Mouse (Mus musculus): Measurements from ENCODE around the gene Zbed3.
"Not testable (repeated sequence)": the region's sequence is repeated elsewhere in the genome, so short reads cannot be mapped to it uniquely, and the experiment has no call there.

Gene Zbed3

GRCm38 (mm10) chr13:95332086-95332899 lies 8.9 kb downstream of the Zbed3 start:
- no peak for DNase-seq (ENCODE audit: low spot score in 2 of 2)

GRCm38 (mm10) chr13:95336122-95336677 lies 12.8 kb downstream of the Zbed3 start:
- no peak for DNase-seq (ENCODE audit: low spot score in 2 of 2)

GRCm38 (mm10) chr13:95343470-95343869 lies 20.1 kb downstream of the Zbed3 start:
- DNase-seq (ENCODE audit: low spot score in 2 of 2): no peak

GRCm38 (mm10) chr13:95345869-95346268 lies 22.5 kb downstream of the Zbed3 start:
- DNase-seq (ENCODE audit: low spot score in 2 of 2): no peak

DNA sequence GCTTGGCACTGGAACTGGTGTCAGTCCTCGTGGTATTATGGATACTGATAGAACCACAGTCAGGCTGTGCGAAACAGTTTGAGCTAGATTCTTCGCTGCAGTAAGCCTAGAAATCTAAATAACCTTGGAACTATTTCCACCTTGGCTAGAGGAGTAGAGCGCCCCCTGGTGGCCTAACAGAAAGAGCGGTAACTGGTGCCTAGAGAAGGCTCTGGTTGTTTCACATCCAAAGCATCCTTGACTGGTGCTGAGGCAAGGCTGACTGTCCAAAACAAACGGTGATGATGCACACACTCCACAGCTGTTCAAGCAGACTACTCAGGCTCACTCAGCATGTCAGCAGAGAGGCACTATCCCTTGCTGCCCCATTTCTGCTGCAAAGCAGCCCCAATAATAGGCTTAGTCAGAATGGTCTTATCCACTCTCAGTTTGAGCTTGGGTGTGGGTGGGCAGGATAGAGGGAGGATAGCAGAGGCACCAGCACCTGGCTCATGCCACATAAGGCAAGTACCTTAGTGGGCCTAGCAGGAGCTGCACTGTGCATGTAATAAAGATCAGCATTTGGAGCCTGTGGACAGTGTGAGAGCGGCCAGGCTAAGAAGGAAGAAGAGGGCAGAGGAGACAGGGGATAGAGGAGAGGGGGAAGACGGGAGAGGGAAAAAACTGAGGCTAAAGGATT lies 23.7 kb downstream of the Zbed3 start:
- DNase-seq (ENCODE audit: low spot score in 2 of 2): peak; percentile 47 to 85

DNA sequence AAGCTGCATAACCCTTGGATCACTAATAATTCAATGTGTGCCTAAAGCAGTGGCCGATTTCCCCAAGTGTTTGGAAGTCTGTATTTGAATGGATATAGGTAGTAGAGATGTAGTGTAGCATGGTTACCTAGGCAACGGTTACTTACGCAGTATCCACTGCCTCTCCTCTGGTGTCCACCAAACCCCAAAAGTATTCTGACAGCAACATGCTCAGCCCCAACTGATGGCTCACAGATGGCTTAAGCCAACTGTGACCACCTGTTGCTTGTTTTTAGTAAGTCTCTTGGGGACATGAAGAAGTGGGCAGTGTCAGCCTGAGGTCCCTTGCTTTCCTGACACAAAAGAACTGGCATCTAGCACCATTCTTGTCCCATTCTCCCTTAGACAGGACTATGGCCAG lies 25.1 kb downstream of the Zbed3 start:
- no peak for DNase-seq (ENCODE audit: low spot score in 2 of 2)

DNA sequence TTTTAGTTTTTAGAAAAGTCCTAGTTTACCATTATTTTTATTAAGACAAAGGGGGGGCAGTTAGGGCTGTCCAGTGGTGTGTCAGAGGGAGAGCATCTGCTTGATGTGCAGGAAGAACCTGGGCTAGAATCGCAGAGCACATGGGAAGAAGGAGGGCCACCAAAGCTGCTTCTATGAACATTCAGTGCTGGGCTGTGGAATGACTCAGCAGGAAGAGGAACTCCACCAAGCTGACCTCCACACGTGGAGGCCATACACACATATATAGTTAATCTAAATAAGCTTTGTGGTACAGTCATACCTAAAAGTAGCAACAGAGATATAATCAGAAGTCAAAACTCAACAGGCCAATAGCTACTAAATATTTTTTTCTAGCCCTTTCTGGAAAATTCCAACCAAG lies 34.8 kb downstream of the Zbed3 start:
- DNase-seq (ENCODE audit: low spot score in 2 of 2): no peak

DNA sequence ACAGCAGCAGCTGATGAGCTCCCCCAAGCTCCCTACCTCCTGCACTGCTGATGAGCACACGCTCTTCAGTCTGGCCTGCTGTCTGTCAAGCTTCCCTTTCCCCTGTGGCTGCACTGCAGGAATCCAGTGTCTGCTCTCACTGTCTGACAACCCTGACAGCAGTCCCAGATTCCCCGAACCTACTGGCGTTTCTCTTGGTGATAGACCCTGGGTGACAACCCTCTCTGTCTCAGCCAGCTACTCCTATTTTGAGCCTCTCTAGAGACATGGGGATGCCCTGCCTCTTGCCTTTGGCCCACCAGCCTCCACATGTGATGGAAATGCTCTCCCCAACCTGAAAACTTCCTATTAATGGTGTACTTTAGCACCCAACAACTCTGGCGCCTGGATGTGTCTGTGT lies 40.0 kb downstream of the Zbed3 start:
- DNase-seq (ENCODE audit: low spot score in 2 of 2): no peak

DNA sequence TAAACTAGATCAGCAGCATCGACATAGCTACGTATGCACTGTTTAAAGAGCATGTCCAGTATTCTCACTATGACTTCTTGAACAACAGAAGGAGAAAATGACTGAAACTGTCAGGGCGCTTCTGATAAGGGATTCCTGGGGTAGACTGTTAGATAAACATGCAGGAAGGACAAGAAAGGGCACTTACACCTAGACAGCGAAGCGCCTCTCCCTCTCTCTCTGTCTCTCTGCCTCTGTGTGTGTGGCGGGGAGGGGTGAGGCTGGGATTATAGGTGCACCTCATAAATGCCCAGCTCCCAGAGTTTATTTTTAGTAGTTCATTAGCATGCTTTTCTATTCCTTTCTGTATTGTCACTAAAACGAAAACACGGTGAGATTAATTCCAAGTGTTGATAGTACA lies 42.9 kb downstream of the Zbed3 start:
- DNase-seq (ENCODE audit: low spot score in 2 of 2): no peak

DNA sequence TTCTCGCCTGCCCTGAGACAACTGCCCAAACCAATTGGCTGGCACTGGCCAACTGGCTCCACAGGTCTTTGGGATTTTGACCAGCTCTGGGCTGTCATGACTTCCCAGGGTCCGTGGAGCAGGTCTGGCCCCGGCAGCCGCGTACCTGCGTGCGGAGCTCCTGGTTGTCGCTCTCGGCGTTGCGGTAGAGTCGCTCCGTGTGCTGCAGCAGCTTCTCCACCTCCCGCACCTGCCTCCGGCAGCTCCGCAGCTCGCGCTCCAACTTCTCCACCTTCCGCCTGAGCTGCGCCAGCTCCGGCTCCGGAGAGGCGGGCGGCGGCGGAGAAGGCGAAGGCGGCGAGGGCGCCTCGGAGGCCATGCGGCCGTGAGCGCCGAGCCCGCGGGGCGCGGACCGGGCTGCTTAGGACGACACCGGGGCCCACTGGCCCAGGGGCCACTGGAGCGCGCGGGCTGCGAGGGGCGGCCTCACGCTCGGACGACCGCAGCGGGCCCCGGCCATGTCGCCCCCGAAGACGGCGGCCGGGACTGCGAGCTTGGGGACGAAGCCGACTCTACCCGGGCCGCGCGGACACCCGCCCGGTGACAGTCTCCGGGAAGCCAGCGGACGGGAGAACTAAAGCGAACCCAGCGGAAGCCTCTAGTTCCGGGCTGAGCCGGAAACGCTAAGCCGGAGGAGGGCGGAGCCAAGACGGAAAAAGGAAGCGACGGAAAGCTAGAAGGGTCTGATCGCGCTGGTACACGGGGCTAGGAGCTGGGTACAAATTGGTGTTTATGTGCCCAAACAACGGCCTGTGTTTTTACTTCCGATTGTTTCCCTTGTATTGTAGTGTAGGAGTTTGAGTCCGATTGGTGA lies 51.5 kb downstream of the Zbed3 start, which contains the start of gene Aggf1:
TSS of gene Aggf1 (minus strand) at position 652 of the 853 bp plus-strand sequence.
- peak; percentile 89 to 94 for DNase-seq (ENCODE audit: low spot score in 2 of 2)

- DNase-seq (ENCODE audit: low spot score in 2 of 2): no peak
Measured at GRCm38 (mm10) chr13:95375554-95375914, 52.1 kb downstream of the Zbed3 start.

DNA sequence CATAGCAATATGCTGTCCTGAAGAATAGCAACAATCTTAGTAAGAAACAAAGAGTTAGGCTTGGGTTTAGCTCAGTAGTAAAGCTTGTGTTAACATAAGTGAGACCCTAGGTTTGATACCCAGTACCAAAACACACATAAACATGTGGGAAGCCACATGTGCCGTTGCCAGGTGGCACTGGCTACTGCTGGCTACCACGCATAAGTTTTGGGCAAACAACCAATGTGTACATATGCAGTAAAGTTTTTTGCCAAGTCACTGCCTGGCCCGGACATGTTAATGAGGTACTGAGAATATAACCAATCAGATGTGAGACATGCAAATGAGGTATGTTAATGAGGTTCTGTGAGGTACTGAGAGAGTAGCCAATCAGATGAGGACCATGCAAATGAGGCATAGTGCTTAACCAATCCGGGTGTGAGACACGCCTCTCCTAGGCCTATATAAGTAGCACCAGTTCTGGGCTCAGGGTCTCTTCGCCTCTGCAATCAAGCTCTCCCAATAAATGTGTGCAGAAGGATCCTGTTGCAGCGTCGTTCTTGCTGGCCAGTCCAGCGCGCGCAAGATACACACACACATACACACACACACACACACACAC lies 53.4 kb downstream of the Zbed3 start:
- DNase-seq (ENCODE audit: low spot score in 2 of 2): not testable (repeated sequence)

- DNase-seq (ENCODE audit: low spot score in 2 of 2): no peak
Measured at GRCm38 (mm10) chr13:95378696-95379095, 55.3 kb downstream of the Zbed3 start.

DNA sequence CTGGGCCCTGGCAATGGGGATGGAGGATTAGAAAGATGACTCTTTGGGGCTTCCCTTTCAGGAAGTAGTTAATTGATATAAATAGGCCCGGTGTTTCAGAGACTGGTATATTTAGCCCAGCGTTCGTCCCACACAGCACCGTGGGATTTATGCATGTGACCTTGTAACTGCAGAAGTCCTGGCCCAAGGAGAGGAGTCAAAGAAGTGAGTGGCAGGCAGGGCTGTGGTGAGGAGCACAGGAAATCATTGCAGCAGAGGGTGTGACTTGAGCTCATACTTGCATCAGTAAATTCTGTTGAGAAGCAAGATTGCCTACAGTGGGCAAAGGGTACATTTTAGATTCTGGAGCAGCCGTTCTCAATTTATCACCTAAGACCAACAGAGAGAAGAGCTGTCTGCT lies 59.0 kb downstream of the Zbed3 start:
- no peak for DNase-seq (ENCODE audit: low spot score in 2 of 2)
